Mouse (Mus musculus): ENCODE measurements around the gene Nfatc2. TPM values are rescaled to one million over a fixed set of nuclear protein-coding genes. Genes with fewer than 3 reads are reported as not detected.

Gene Nfatc2
- total RNA-seq, 2 experiments from 2014 or later: 11.8 to 15.0 TPM

- intact Hi-C loops (cut with DNase I): no loop called here
These were observed 135.8 kb downstream of the Nfatc2 start for GRCm38 (mm10) chr2:168465646-168466045.

GRCm38 (mm10) chr2:168461865-168462264 lies 139.6 kb downstream of the Nfatc2 start:
- intact Hi-C loops (cut with DNase I): no loop called here
- DNase-seq (ENCODE audit: low spot score in 2 of 2): no peak

More at GRCm38 (mm10) chr2:168465646-168466045, 135.8 kb downstream of the Nfatc2 start:
- no peak for DNase-seq (ENCODE audit: low spot score in 2 of 2)

GRCm38 (mm10) chr2:168459627-168460026 lies 141.8 kb downstream of the Nfatc2 start:
- intact Hi-C loops (cut with DNase I): no loop called here
- no peak for DNase-seq (ENCODE audit: low spot score in 2 of 2)

GRCm38 (mm10) chr2:168458583-168458982 lies 142.9 kb downstream of the Nfatc2 start:
- intact Hi-C loops (cut with DNase I): no loop called here
- DNase-seq (ENCODE audit: low spot score in 2 of 2): no peak

DNA sequence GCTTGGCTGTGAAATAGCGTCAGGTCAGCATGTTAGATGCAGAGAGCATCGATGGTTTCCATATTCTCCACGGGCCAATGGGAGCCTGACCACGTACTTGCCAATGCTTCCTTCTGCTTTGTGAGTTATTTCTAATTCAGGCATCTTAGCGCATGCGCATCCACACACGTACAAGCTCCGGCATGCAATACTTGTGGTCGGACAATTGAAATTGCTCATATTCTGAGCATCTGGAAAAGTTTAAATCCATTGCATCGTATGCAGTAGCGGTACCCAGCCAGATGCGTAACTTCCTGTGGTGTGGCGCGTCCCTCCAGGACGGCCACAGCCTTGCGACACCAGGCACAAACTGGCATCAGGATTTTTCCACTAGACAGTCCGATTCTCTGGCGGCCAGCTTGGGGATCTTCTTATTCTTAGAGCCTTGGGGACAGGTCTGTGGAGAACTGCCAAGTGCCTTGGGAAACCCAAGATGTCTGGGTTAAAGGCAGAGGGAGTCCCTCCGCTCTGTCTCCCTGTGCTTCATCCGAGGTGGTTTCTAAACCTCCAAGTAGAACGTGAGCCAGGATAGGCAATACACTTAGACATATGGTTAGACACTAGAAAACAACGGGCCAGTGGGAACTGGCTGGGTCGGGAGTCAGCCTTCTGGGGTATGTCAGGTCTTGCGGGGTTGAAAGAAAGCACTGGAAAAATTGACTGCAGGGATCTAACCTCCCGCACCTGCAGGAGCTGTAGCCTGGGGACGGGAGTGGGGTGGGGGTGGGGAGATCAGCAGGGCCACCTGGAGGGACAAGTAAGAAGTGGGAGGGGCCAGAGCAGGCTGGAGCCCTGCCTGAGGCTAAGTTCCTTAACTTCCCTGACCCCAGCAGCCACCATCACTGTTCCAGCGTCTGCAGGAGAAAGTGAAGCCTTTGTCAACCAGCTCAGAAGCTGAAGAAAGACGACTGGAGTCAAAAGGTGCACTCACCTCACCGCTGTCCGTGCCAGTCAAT lies 149.4 kb downstream of the Nfatc2 start:
- intact Hi-C loops (cut with DNase I): no loop called here
- DNase-seq (ENCODE audit: low spot score in 2 of 2): peak in 1 of 2 experiments; percentile 42

DNA sequence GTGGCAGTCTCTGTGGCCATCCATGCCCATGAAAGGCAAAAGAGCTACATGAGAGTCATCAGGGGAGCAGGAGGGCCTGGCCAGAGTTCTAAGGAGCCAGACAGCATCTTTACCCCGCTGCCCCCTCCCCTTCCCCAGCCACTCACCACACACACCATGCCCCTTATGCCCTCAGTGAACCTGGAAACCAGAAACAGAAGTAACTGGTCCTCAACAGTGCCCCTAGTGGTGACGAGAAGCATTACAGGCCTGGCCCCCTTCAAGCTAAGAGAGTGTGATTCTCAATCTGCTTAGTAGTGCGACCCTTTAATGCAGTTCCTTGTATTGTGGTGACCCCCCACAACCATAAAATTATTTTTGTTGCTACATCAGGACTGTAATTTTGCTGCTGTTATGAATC lies 150.5 kb downstream of the Nfatc2 start:
- DNase-seq (ENCODE audit: low spot score in 2 of 2): no peak
- intact Hi-C loops (cut with DNase I): no loop called here

- intact Hi-C loops (cut with DNase I): loop anchor here (10.0 kb wide), 1 partner anchor 333 kb away; no protein-coding TSS in a partner anchor
These were observed 153.4 kb downstream of the Nfatc2 start for GRCm38 (mm10) chr2:168448054-168448453.

DNA sequence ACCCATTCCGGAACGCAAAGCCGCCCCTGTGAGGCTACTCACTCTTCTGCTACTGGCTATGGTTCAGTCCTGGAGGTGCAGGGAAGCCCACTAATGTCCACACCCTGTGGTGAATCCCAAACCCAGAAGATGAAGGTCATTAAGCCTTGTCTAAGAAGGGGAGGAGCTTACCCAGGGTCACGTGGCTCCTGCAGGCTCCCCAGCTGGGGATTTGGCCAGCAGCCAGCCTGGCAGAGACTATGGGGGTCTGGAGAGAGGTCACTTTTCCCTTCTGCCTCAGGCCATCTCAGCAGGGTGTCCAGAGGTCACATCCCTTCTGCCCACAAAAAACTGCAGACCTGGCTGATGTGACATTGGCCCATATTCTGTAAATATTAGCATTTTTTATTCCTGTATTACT lies 153.9 kb downstream of the Nfatc2 start:
- no peak for DNase-seq (ENCODE audit: low spot score in 2 of 2)
- intact Hi-C loops (cut with DNase I): loop anchor here (10.0 kb wide), 1 partner anchor 333 kb away; no protein-coding TSS in a partner anchor

More at GRCm38 (mm10) chr2:168448054-168448453, 153.4 kb downstream of the Nfatc2 start:
- no peak for DNase-seq (ENCODE audit: low spot score in 2 of 2)

GRCm38 (mm10) chr2:168445211-168445810 lies 156.1 kb downstream of the Nfatc2 start:
- peak; percentile 59 to 63 for DNase-seq (ENCODE audit: low spot score in 2 of 2)
- intact Hi-C loops (cut with DNase I): loop anchor here (1.0 to 10.0 kb wide), 3 partner anchors 171 to 331 kb away; no protein-coding TSS in a partner anchor

DNA sequence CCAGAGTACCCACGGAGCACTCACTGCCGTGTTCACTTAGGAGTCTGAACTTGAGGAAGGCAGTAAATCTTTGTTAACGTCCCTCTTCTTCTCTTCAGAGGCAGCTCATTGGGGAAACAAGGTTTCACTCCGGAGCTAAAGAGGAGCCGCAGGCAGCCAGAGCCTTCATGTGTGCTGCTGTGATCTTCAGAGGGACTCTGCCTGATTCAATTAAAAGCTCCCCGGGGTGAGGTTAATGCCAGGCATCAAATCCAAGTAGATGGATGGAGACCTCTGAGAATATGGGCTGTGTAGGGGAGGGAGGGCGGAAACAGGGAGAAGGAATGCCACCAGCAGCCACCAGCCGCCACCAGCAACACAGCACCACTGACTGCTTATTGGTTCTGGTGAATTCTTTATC lies 157.3 kb downstream of the Nfatc2 start:
- intact Hi-C loops (cut with DNase I): loop anchor here (2.0 to 10.0 kb wide), 2 partner anchors 169 to 329 kb away; no protein-coding TSS in a partner anchor
- no peak for DNase-seq (ENCODE audit: low spot score in 2 of 2)

DNA sequence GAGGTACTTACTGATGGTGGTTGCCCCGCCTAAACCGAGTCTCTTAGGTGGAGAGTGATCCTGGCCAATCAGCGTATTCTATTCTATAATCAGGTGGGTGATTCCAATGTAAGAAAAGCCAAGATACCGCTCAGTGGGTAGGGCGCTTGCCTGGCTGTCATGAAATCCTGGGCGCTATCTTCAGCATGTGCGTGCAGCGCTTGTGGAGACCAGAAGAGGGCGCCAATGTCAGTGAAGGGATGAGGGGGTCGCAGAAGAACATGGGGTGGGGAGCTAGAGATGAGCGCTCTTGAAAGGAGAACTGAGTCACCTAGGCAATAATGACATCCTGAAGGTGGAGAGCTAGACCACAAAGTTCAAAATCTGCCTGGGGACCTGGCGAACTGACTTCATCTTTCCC lies 160.0 kb downstream of the Nfatc2 start:
- DNase-seq (ENCODE audit: low spot score in 2 of 2): no peak
- intact Hi-C loops (cut with DNase I): loop anchor here (2.0 to 10.0 kb wide), 3 partner anchors 83 to 327 kb away; no protein-coding TSS in a partner anchor

- DNase-seq (ENCODE audit: low spot score in 2 of 2): peak; percentile 88 to 90
- intact Hi-C loops (cut with DNase I): loop anchor here (2.0 to 10.0 kb wide), 3 partner anchors 82 to 326 kb away; no protein-coding TSS in a partner anchor
These were observed 160.5 kb downstream of the Nfatc2 start for GRCm38 (mm10) chr2:168440918-168441328.

- peak; percentile 65 to 67 for DNase-seq (ENCODE audit: low spot score in 2 of 2)
- intact Hi-C loops (cut with DNase I): no loop called here
These were observed 162.4 kb downstream of the Nfatc2 start for GRCm38 (mm10) chr2:168438981-168439452.

DNA sequence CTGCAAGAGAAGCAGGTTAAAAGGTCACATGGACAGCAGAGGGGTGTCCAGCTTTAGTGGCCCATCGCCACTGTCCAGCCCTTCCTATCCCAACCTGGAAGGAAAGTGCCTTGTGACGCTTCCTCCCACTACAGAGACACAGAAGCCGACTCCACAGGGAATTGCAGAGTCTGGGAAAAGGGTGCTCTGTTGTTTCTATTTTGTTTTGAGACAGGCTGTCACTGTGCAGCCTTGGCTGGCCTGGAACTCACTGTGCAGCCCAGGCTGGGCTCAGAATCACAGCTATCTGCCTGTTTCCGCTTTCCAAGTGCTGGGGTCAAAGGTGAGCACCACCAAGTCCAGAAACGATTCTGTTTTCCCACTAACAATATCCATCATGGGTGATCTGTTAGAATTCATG lies 167.3 kb downstream of the Nfatc2 start:
- intact Hi-C loops (cut with DNase I): no loop called here
- no peak for DNase-seq (ENCODE audit: low spot score in 2 of 2)

DNA sequence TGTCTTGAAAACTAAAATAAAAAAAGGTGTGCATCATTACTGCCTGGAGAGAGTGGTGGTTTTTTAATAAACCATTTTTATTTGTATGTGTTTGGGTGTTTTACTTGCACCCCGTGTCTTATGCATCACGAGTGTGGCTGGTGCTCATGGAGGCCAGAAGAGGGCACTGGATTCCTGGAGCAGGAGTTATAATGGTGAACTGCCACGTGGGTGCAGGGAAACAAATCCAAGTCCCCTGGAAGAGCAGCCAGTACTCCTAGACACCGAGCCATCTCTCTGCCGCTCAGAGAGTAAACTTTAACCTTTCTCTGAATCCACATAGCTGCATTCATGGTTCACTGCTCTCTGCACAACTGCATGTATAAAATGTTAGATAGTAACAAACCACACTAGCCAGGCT lies 168.1 kb downstream of the Nfatc2 start:
- DNase-seq (ENCODE audit: low spot score in 2 of 2): no peak
- intact Hi-C loops (cut with DNase I): no loop called here

DNA sequence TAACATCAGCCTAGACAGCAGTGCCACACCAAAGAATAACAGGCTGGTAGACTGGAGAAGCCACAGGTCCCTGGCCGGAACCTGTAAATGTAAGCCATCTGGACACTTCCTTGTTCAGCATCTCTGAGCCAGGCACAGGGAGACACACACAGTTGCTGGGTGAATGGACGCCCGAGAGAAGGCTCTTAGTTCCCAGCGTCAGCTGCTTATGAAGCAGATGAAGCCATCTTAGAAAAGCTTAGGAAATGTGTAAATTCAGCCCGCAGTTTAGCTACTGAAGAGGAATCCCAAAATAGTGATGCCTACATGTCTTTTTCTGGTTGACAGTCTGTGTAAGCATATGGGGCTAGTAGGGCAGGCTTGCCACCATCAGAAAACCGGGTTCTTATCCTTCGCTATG lies 169.1 kb downstream of the Nfatc2 start:
- intact Hi-C loops (cut with DNase I): no loop called here
- peak in 1 of 2 experiments; percentile 45 for DNase-seq (ENCODE audit: low spot score in 2 of 2)

GRCm38 (mm10) chr2:168429598-168429997 lies 171.9 kb downstream of the Nfatc2 start:
- no peak for DNase-seq (ENCODE audit: low spot score in 2 of 2)
- intact Hi-C loops (cut with DNase I): loop anchor here (5.0 kb wide), 1 partner anchor 57 kb away; no protein-coding TSS in a partner anchor

DNA sequence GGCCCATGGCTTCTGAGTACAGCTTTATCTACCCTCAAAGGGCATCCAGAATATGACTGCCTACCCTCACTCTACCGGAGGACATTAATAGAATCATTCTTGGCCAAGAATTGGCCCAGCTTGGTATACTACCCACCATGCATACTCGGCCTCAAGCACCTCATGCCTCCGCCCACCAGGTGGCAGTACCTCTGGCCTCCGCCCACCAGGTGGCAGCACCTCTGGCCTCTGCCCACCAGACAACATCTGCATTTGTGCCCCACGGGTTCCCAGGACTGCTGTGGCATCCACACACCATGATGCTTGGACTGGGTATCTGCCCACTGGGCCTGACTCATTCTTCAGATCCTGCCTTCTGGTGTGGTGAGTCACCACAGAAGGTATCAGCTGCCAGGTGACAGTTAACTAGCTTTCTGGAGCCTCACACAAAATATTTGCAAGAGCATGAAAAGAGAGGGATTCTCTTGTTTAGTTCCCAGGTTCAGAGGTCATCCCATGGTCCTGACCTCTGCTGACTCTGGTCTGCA lies 173.0 kb downstream of the Nfatc2 start:
- intact Hi-C loops (cut with DNase I): loop anchor here (5.0 kb wide), 1 partner anchor 56 kb away; no protein-coding TSS in a partner anchor
- DNase-seq (ENCODE audit: low spot score in 2 of 2): no peak

Measured in left cerebral cortex, postnatal 14 days (tissue).